Mouse (Mus musculus) c-Kit-negative CD71-positive TER-119-positive erythroid progenitor cells, embryonic 14.5 days (primary cell): Measurements from ENCODE around the gene Arf5.

ENCODE experiments used
- DNase-seq: peaks from one replicate; pipeline ENCODE4 v3.0.0-alpha.2; 2013; ENCODE audit warnings: low read depth, low spot score

The Arf5 gene

DNA sequence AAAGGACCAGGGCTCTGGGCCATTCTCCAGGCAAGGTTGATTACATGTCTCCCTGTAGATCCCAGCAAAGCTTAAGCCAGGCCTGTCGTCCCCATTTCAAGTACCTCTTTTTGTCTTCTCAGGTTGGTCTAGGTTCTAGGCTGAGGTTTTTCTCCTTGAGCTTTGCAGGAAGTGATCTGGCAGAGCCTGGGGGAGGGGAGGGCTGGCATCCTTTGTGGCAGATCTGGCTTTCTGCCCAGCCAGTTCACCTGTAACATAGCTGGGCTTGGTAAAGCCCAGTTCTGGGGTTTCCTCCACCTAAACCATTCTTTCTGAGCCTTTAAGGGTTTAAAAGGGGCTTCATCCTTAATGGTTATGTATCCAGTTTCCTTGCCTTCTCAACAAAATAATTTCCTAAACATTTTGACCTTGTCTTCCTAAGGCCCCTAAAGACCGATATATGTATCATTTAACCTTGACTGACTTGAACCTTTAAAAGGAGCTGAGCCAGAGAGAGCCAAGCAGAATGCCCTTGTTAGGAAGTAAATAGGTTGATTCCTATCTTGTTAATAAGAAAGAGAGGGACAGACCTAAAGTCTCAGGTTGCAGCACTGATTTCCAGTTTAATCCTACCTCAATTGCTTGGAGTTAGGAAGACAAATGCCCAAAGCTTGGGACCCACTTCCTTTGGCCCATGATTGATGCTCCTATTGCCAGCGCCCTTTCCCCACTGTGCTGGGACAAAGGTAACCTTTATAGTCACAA is 3.9 kb downstream of the Arf5 start, which contains the start of gene Fscn3:
Gene Fscn3, plus strand, starts transcription at position 694 of the 744 bp plus-strand sequence.
- no peak for DNase-seq

DNA sequence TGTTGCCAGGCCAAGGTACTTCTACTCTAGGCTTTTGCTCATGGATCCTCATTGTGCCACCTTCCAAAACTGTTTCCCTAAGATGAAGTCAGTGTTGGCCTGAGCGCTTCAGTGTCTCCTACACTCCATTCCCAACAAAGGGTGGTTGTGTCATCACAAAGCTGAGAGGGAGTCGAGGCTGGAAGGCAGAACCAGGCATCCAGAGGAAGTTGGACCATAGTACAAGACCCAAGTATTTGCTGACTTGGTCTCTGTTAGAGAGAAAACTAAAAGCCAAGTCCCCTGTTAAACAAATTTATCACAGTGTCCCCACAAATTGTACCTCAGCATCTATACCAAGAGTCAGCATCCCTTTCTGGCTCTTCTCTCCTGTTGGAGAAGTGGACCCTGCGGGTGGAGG is 4.9 kb downstream of the Arf5 start, which contains the start of gene Gcc1:
Gene Gcc1, minus strand, starts transcription at position 101 of the 400 bp plus-strand sequence.
- DNase-seq: no peak

DNA sequence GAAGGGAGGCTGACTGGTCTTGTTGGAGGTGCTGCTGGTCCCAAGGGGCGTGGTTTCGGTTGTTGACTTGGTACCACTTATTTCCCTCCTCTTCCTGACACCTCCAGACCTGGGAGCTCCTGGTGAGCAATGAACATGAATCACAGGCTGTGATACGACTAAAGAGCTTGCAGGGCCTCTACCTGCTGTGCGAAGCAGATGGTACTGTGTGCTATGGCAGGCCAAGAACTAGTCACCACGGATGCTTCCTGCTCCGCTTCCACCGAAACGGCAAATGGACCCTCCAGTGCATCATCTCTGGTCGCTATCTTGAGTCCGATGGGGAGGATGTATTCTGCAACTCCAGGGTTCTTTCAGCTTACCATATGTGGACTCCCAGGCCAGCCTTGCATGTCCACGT is 6.5 kb downstream of the Arf5 start:
- DNase-seq: no peak

- no peak for DNase-seq
These were observed 7.6 kb downstream of the Arf5 start for GRCm38 (mm10) chr6:28430795-28431537.

DNA sequence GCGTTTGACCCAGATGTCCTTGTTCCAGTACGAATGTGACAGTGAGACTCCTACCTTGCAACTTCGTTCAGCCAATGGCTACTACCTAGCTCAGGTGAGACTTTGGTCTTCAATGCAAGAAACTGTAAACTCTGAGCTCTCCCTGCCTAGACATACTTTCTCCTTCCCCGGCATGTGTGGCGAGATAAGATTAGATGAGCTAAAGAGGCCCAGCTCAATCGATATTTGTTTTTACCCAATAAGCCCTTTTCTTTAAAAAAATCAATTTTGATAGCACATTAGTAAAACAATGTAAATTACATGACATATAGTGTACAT is 8.1 kb downstream of the Arf5 start:
- no peak for DNase-seq

- DNase-seq: no peak
These were observed 24.6 kb downstream of the Arf5 start for GRCm38 (mm10) chr6:28447937-28448336.

- DNase-seq: no peak
These were observed 25.9 kb downstream of the Arf5 start, which contains the start of gene Pax4 for GRCm38 (mm10) chr6:28449253-28449652. TSS of gene Pax4 (minus strand) at chr6:28449353.

GRCm38 (mm10) chr6:28450481-28450880 is 27.1 kb downstream of the Arf5 start:
- no peak for DNase-seq

DNA sequence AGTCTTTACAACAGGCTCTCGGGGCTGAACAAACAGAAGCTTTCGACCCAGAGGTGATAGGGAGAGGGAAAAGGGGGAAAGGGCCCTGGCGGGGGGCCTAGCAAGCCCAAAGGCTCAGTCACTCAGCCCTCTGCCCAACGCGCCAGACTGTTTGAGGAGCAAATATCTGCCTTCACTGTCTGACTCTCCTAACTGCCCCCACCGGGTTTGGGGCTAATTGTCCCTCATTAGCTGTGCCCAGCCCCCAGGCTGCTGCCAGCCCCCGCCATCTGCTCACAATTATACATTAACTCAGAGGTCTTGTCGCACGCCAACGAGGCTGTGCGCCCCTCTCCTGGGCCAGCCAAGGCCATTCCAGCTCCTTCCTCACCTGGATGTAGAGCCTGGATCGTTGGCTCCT is 27.6 kb downstream of the Arf5 start:
- DNase-seq: no peak

DNA sequence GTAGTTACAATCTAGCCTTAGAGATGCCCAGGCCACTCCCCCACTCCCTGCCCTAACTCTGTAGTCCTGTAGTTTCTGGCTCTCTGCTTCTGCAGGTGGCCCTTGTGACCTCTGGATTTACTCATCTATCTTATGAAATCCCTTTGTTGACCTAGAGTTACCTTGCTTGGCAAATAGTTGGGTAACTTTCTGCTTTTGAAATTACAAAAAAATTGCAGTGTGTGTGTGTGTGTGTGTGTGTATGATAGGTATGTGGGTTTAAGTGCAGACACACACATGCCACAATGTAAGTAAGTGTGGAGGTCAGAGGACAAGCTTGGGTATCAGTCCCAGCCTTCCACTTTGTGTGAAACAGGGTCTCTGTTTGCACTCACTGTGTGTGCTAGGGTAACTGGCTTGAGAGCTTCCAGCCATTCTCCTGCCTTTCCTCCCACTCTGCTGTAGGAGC is 35.9 kb downstream of the Arf5 start:
- no peak for DNase-seq

GRCm38 (mm10) chr6:28460534-28460933 is 37.2 kb downstream of the Arf5 start:
- peak; percentile 22 for DNase-seq

- DNase-seq: no peak
These were observed 41.3 kb downstream of the Arf5 start for GRCm38 (mm10) chr6:28464630-28465029.

DNA sequence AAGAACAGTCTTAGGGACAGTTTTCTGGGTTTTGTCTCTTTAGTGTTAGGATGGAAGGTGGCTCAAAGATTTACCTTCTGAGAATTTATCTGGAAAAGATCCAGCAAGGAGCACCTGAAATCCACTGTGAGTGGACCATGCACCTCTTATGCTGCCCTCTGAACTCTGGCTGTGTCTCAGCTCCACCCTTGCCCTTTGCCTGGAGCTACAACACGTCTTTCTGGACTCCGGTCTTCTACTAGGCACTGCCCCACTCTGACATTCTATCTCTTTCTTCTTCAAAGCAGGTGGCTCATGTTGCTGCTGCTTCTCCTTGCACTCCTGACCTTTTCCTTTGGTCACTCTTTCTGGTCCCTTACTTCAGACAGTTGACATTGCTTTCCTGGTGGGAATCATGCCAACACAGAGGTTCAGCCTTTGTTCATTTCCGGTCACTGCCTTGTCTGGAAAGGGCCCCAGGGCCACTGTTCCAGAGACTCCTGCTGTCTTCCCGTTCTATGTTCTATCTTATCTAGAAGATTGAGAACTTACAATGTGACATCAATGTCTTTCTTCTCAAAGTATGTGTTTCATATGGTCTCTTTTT is 46.8 kb downstream of the Arf5 start:
- DNase-seq: no peak

DNA sequence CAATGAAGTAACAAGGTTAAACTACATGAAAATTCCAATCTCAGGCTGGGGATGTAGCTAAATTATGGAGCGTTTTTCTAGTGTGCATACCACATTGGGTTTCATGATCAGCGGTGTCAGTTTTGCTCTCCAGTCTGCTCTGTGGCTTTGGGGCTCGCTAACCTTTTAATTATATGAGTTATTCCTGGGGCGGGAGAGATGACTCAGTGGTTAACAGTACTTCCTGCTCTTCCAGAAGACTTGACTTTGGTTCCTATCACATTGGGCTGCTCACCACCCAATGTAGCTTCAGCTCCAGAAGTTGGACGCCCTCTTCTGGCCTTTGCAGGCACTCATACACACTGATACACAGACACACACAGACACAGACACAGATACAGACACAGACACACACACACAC is 47.3 kb downstream of the Arf5 start:
- DNase-seq: no peak

DNA sequence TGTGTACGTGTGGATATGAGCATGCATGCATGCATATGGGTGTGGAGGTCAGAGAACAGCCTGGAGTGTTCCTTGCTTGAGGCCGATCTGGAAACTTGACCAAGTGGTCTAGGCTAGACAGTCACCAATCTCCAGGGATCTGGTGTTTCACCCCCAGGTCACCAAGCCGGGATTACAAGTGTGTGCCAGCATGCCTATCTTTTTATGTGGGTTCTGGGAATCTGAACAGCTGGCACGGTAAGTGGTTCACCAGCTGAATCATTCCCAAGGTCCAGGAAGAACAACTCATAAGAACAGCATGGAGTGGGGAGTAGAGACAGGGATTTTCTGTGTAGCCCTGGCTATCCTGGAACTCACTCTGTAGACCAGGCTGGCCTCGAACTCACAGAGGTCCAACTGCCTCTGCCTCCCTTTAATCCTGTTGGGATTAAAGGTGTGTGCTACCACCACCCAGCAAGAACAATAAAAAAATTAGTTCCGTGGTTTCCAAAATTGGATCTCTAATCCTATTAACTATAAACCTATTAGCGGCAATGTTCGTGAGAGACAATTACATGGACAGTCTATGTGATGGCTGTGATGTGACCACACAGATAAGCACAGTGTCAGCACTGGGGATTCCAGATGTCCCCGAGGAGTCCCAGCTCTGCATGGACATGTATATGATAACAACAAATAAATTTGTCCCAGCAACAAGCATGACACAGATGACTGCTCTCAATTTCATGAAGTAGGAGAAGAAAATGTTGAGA is 48.1 kb downstream of the Arf5 start:
- no peak for DNase-seq

DNA sequence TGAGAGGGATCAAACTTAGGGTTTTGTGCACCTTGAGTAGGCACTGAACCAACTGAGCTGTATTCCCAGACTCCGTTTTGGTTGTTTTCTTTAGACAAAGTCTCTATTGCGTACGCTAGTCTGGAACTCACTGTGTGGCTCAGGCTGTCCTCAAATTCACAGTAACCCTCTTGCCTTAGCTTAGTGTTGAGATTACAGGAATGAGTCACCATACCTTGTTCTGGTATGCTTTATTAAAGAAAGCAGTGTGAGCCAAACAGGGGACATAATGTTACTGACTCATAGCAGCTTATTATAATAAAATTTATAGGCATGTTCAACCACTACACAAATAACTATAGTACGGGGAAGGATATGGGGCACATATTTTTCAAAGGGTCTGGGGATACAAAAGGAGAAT is 50.9 kb downstream of the Arf5 start:
- DNase-seq: no peak

- DNase-seq: no peak
These were observed 51.5 kb downstream of the Arf5 start, which contains the start of gene Snd1 for GRCm38 (mm10) chr6:28474839-28475238. TSS of gene Snd1 (plus strand) at chr6:28475139.
